Mouse (Mus musculus) lung, adult 2 months (tissue): ENCODE results near the gene Ybx2.

Experiments
- CTCF ChIP-seq: fragments of 200-500 bp; IDR thresholded peaks from 2 replicates; pipeline ENCODE4 v1.5.1; 2011; ENCODE audit warnings: mild to moderate bottlenecking, low read length, control low read depth; ENCODE audit not compliant: insufficient read depth
- POLR2A ChIP-seq: fragments of 200-500 bp; IDR thresholded peaks from 2 replicates; pipeline ENCODE4 v1.6.1; 2011; ENCODE audit warnings: low read depth, mild to moderate bottlenecking, control low read depth, low read length, borderline replicate concordance; ENCODE audit errors: extremely low read depth

DNA sequence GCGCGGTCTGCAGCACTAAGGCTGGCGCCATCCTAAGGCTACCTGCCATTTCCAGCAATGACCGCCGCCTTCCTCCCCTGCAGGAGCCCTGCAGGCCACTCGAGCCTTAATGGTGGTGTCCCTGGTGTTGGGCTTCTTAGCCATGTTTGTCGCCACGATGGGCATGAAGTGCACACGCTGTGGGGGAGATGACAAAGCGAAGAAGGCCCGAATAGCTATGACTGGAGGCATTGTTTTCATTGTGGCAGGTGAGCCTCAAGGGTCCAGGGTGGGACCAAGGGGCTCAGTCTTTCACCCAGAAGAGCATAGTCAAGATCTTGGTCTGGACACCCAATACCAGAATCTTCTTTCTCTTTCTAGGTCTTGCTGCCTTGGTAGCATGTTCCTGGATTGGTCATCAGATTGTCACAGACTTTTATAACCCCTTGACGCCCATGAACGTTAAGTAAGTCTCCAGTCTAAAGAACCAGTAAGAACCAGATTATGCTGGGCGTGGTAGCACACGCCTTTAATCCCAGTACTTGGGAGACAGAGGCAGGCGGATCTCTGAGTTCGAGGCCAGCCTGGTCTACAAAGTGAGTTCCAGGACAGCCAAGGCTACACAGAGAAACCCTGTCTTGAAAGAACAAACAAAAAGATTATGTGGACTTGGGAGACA is 31.4 kb downstream of the Ybx2 start:
- TF ChIP-seq POLR2A (no peak), CTCF (no peak)
